Mouse (Mus musculus): ENCODE data around the gene Aars2.

Aars2 gene

GRCm38 (mm10) chr17:45506700-45507189, at the start of gene Aars2:
Gene Aars2, plus strand, starts transcription at chr17:45506841.
- peak; percentile 85 for DNase-seq (ENCODE audit: low spot score)

- DNase-seq (ENCODE audit: low spot score): no peak
Observed at GRCm38 (mm10) chr17:45457487-45457886, 49.2 kb upstream of the Aars2 start.

GRCm38 (mm10) chr17:45458516-45458915, 48.1 kb upstream of the Aars2 start:
- DNase-seq (ENCODE audit: low spot score): no peak

- no peak for DNase-seq (ENCODE audit: low spot score)
Observed at GRCm38 (mm10) chr17:45459062-45459461, 47.6 kb upstream of the Aars2 start.

- DNase-seq (ENCODE audit: low spot score): no peak
Observed at GRCm38 (mm10) chr17:45462506-45462905, 44.1 kb upstream of the Aars2 start.

- DNase-seq (ENCODE audit: low spot score): no peak
Observed at GRCm38 (mm10) chr17:45464255-45464654, 42.4 kb upstream of the Aars2 start.

- no peak for DNase-seq (ENCODE audit: low spot score)
Observed at GRCm38 (mm10) chr17:45466701-45467100, 39.9 kb upstream of the Aars2 start.

- no peak for DNase-seq (ENCODE audit: low spot score)
Observed at GRCm38 (mm10) chr17:45468302-45468701, 38.3 kb upstream of the Aars2 start.

GRCm38 (mm10) chr17:45470726-45471125, 35.9 kb upstream of the Aars2 start:
- peak; percentile 35 for DNase-seq (ENCODE audit: low spot score)

- no peak for DNase-seq (ENCODE audit: low spot score)
Observed at GRCm38 (mm10) chr17:45473667-45474066, 33.0 kb upstream of the Aars2 start.

GRCm38 (mm10) chr17:45474146-45474545, 32.5 kb upstream of the Aars2 start:
- no peak for DNase-seq (ENCODE audit: low spot score)

- DNase-seq (ENCODE audit: low spot score): peak; percentile 82
Observed at GRCm38 (mm10) chr17:45474669-45475465, 31.8 kb upstream of the Aars2 start, which contains the start of gene Spats1. Gene Spats1, minus strand, starts transcription at chr17:45475415.

GRCm38 (mm10) chr17:45478234-45478825, 28.3 kb upstream of the Aars2 start:
- DNase-seq (ENCODE audit: low spot score): peak; percentile 61

GRCm38 (mm10) chr17:45480429-45480828, 26.2 kb upstream of the Aars2 start:
- DNase-seq (ENCODE audit: low spot score): no peak

GRCm38 (mm10) chr17:45485581-45485980, 21.1 kb upstream of the Aars2 start:
- DNase-seq (ENCODE audit: low spot score): no peak

- no peak for DNase-seq (ENCODE audit: low spot score)
Observed at GRCm38 (mm10) chr17:45487216-45487615, 19.4 kb upstream of the Aars2 start.

GRCm38 (mm10) chr17:45488321-45489254, 18.1 kb upstream of the Aars2 start:
- DNase-seq (ENCODE audit: low spot score): no peak

GRCm38 (mm10) chr17:45489736-45490135, 16.9 kb upstream of the Aars2 start:
- DNase-seq (ENCODE audit: low spot score): no peak

- DNase-seq (ENCODE audit: low spot score): no peak
Observed at GRCm38 (mm10) chr17:45490532-45491154, 16.0 kb upstream of the Aars2 start.

- DNase-seq (ENCODE audit: low spot score): no peak
Observed at GRCm38 (mm10) chr17:45495398-45495797, 11.2 kb upstream of the Aars2 start.

GRCm38 (mm10) chr17:45498397-45498796, 8.2 kb upstream of the Aars2 start:
- no peak for DNase-seq (ENCODE audit: low spot score)

- no peak for DNase-seq (ENCODE audit: low spot score)
Observed at GRCm38 (mm10) chr17:45499516-45499915, 7.1 kb upstream of the Aars2 start.

Measured in left cerebral cortex, adult 11 months (tissue).